Mouse (Mus musculus) urinary bladder, postnatal 4 days (tissue): Measurements from ENCODE around the gene Rft1.
A peak's percentile ranks its signal among the peaks of the same experiment; 100 is the strongest.

Experiments
- DNase-seq, 2 experiments: peaks; one replicate each; pipeline ENCODE4 v3.0.0; 2021 to 2022; ENCODE audit warnings: low spot score in 2 of 2

The Rft1 gene

GRCm38 (mm10) chr14:30630811-30631576 lies 23.2 kb upstream of the Rft1 start:
- no peak for DNase-seq

GRCm38 (mm10) chr14:30631834-30632233 lies 22.3 kb upstream of the Rft1 start:
- no peak for DNase-seq

- DNase-seq, result no peak
Observed at GRCm38 (mm10) chr14:30633708-30634107, 20.5 kb upstream of the Rft1 start.

GRCm38 (mm10) chr14:30634418-30634817 lies 19.7 kb upstream of the Rft1 start:
- no peak for DNase-seq

- DNase-seq, result no peak
Observed at GRCm38 (mm10) chr14:30635219-30635910, 18.8 kb upstream of the Rft1 start.

- DNase-seq, result no peak
Observed at GRCm38 (mm10) chr14:30636499-30636898, 17.7 kb upstream of the Rft1 start.

GRCm38 (mm10) chr14:30637087-30637486 lies 17.1 kb upstream of the Rft1 start:
- DNase-seq, result no peak

- DNase-seq, result no peak
Observed at GRCm38 (mm10) chr14:30638009-30638408, 16.2 kb upstream of the Rft1 start.

GRCm38 (mm10) chr14:30638686-30639085 lies 15.5 kb upstream of the Rft1 start:
- DNase-seq, result no peak

- no peak for DNase-seq
Observed at GRCm38 (mm10) chr14:30641748-30642147, 12.4 kb upstream of the Rft1 start.

GRCm38 (mm10) chr14:30644026-30644425 lies 10.1 kb upstream of the Rft1 start:
- no peak for DNase-seq

GRCm38 (mm10) chr14:30645066-30645465 lies 9.1 kb upstream of the Rft1 start:
- DNase-seq, result no peak

- DNase-seq, result no peak
Observed at GRCm38 (mm10) chr14:30646486-30646885, 7.7 kb upstream of the Rft1 start.

- DNase-seq, result no peak
Observed at GRCm38 (mm10) chr14:30648478-30648877, 5.7 kb upstream of the Rft1 start.

- no peak for DNase-seq
Observed at GRCm38 (mm10) chr14:30649745-30650144, 4.4 kb upstream of the Rft1 start.

- DNase-seq, result peak; percentile 47 to 66
Observed at GRCm38 (mm10) chr14:30650969-30651368, 3.2 kb upstream of the Rft1 start.

GRCm38 (mm10) chr14:30654691-30655228 lies 600 bp downstream of the Rft1 start:
- DNase-seq, result no peak

- no peak for DNase-seq
Observed at GRCm38 (mm10) chr14:30655531-30655930, 1.4 kb downstream of the Rft1 start.

- no peak for DNase-seq
Observed at GRCm38 (mm10) chr14:30666061-30666460, 11.9 kb downstream of the Rft1 start.

- no peak for DNase-seq
Observed at GRCm38 (mm10) chr14:30666604-30667003, 12.4 kb downstream of the Rft1 start.

GRCm38 (mm10) chr14:30670161-30670560 lies 16.0 kb downstream of the Rft1 start:
- DNase-seq, result no peak

- no peak for DNase-seq
Observed at GRCm38 (mm10) chr14:30671095-30671985, 17.2 kb downstream of the Rft1 start.
